Mouse (Mus musculus): ENCODE measurements around the gene She. TPM values are rescaled to one million over a fixed set of nuclear protein-coding genes. Genes with fewer than 3 reads are reported as not detected.

She gene
- polyA plus RNA-seq, 1 experiment from 2014 or later, result 11.2 TPM

GRCm38 (mm10) chr3:89857353-89857752 is 26.2 kb downstream of the She start:
- peak; percentile 67 for TF ChIP-seq CTCF (IDR thresholded peaks at IDR 0.05)
- TF ChIP-seq EP300 (IDR thresholded peaks at IDR 0.05), result no peak
- H3K27me3 ChIP-seq (replicated peaks; ENCODE audit: insufficient read depth, low read length), result no peaks in the 10 kb centered on the region
- no peak overlapping the region for H3K27ac ChIP-seq (ENCODE audit: low read length)
- 0 out of 2 replicates have a peak, but pooled peaks cover 5% of the 10 kb centered on the region for H3K36me3 ChIP-seq (ENCODE audit: insufficient read depth, low read length)
- no peak for DNase-seq (ENCODE audit: low spot score)
- no peaks in the 10 kb centered on the region for H3K9me3 ChIP-seq (ENCODE audit: low read length)
- 85% methylated on average over 3 of the region's 3 CpGs for WGBS
- H3K4me1 ChIP-seq (ENCODE audit: insufficient read depth, low read depth, low read length), result no peaks in the 10 kb centered on the region
- no peak for ATAC-seq
- no peak overlapping the region for H3K9ac ChIP-seq (replicated peaks; ENCODE audit: low read depth)
- H3K4me3 ChIP-seq (ENCODE audit: low read depth, low read length), result no peak overlapping the region
- H3K4me2 ChIP-seq (replicated peaks; ENCODE audit: low read depth, low read length), result no peak overlapping the region

GRCm38 (mm10) chr3:89858123-89858522 is 27.0 kb downstream of the She start:
- H3K4me1 ChIP-seq (ENCODE audit: insufficient read depth, low read depth, low read length), result no peaks in the 10 kb centered on the region
- no peak overlapping the region for H3K4me3 ChIP-seq (ENCODE audit: low read depth, low read length)
- DNase-seq (ENCODE audit: low spot score) (peak; percentile 81), ATAC-seq (no peak)
- H3K27me3 ChIP-seq (replicated peaks; ENCODE audit: insufficient read depth, low read length), result no peaks in the 10 kb centered on the region
- 0 out of 2 replicates have a peak, but pooled peaks cover 5% of the 10 kb centered on the region for H3K36me3 ChIP-seq (ENCODE audit: insufficient read depth, low read length)
- TF ChIP-seq EP300 (IDR thresholded peaks at IDR 0.05), result no peak
- TF ChIP-seq CTCF (IDR thresholded peaks at IDR 0.05), result peak; percentile 89
- 8% methylated on average over 4 of the region's 4 CpGs for WGBS
- no peak overlapping the region for H3K4me2 ChIP-seq (replicated peaks; ENCODE audit: low read depth, low read length)
- no peak overlapping the region for H3K27ac ChIP-seq (ENCODE audit: low read length)
- no peak overlapping the region for H3K9ac ChIP-seq (replicated peaks; ENCODE audit: low read depth)
- no peaks in the 10 kb centered on the region for H3K9me3 ChIP-seq (ENCODE audit: low read length)

- DNase-seq (ENCODE audit: low spot score) (no peak), ATAC-seq (no peak)
- Histone ChIP-seq H3K4me3 (ENCODE audit: low read depth, low read length) (no peak overlapping the region), H3K4me2 (replicated peaks; ENCODE audit: low read depth, low read length) (no peak overlapping the region), H3K27ac (ENCODE audit: low read length) (no peak overlapping the region), H3K4me1 (ENCODE audit: insufficient read depth, low read depth, low read length) (no peaks in the 10 kb centered on the region), H3K36me3 (ENCODE audit: insufficient read depth, low read length) (0 out of 2 replicates have a peak, but pooled peaks cover 5% of the 10 kb centered on the region), H3K9me3 (ENCODE audit: low read length) (no peaks in the 10 kb centered on the region), H3K27me3 (replicated peaks; ENCODE audit: insufficient read depth, low read length) (no peaks in the 10 kb centered on the region), H3K9ac (replicated peaks; ENCODE audit: low read depth) (no peak overlapping the region)
- 65% methylated on average over 8 of the region's 8 CpGs for WGBS
- TF ChIP-seq CTCF (IDR thresholded peaks at IDR 0.05) (no peak), EP300 (IDR thresholded peaks at IDR 0.05) (no peak)
These were observed 27.7 kb downstream of the She start for GRCm38 (mm10) chr3:89858888-89859287.

GRCm38 (mm10) chr3:89859936-89860335 is 28.8 kb downstream of the She start:
- H3K36me3 ChIP-seq (ENCODE audit: insufficient read depth, low read length), result no peaks in the 10 kb centered on the region
- no peaks in the 10 kb centered on the region for H3K27me3 ChIP-seq (replicated peaks; ENCODE audit: insufficient read depth, low read length)
- peaks cover under 1% of the 10 kb centered on the region for H3K4me1 ChIP-seq (ENCODE audit: insufficient read depth, low read depth, low read length)
- TF ChIP-seq EP300 (IDR thresholded peaks at IDR 0.05) (no peak), CTCF (IDR thresholded peaks at IDR 0.05) (peak; percentile 3; the same call in 1 of the 2 replicates)
- H3K9ac ChIP-seq (replicated peaks; ENCODE audit: low read depth), result no peak overlapping the region
- no peaks in the 10 kb centered on the region for H3K9me3 ChIP-seq (ENCODE audit: low read length)
- no peak overlapping the region for H3K4me2 ChIP-seq (replicated peaks; ENCODE audit: low read depth, low read length)
- DNase-seq (ENCODE audit: low spot score) (no peak), ATAC-seq (no peak)
- no peak overlapping the region for H3K27ac ChIP-seq (ENCODE audit: low read length)
- no peak overlapping the region for H3K4me3 ChIP-seq (ENCODE audit: low read depth, low read length)
- 54% methylated on average over 3 of the region's 3 CpGs for WGBS

GRCm38 (mm10) chr3:89860343-89860742 is 29.2 kb downstream of the She start:
- Histone ChIP-seq H3K4me2 (replicated peaks; ENCODE audit: low read depth, low read length) (no peak overlapping the region), H3K27ac (ENCODE audit: low read length) (no peak overlapping the region), H3K4me1 (ENCODE audit: insufficient read depth, low read depth, low read length) (peaks cover 3% of the 10 kb centered on the region), H3K4me3 (ENCODE audit: low read depth, low read length) (no peak overlapping the region), H3K36me3 (ENCODE audit: insufficient read depth, low read length) (no peaks in the 10 kb centered on the region), H3K9ac (replicated peaks; ENCODE audit: low read depth) (no peak overlapping the region), H3K9me3 (ENCODE audit: low read length) (no peaks in the 10 kb centered on the region), H3K27me3 (replicated peaks; ENCODE audit: insufficient read depth, low read length) (no peaks in the 10 kb centered on the region)
- DNase-seq (ENCODE audit: low spot score) (no peak), ATAC-seq (no peak)
- no peak for TF ChIP-seq EP300 (IDR thresholded peaks at IDR 0.05)
- no peak for TF ChIP-seq CTCF (IDR thresholded peaks at IDR 0.05)
- WGBS, result 70% methylated on average over 3 of the region's 3 CpGs

GRCm38 (mm10) chr3:89861070-89861469 is 29.9 kb downstream of the She start:
- H3K9ac ChIP-seq (replicated peaks; ENCODE audit: low read depth), result no peak overlapping the region
- H3K4me1 ChIP-seq (ENCODE audit: insufficient read depth, low read depth, low read length), result peaks cover 3% of the 10 kb centered on the region
- H3K27ac ChIP-seq (ENCODE audit: low read length), result peak overlapping the region; percentile 38; the same call in 1 of the 2 replicates
- peak; percentile 47; the same call in 1 of the 2 replicates for TF ChIP-seq EP300 (IDR thresholded peaks at IDR 0.05)
- no peak for TF ChIP-seq CTCF (IDR thresholded peaks at IDR 0.05)
- H3K27me3 ChIP-seq (replicated peaks; ENCODE audit: insufficient read depth, low read length), result no peaks in the 10 kb centered on the region
- H3K4me2 ChIP-seq (replicated peaks; ENCODE audit: low read depth, low read length), result no peak overlapping the region
- peak; percentile 95 for DNase-seq (ENCODE audit: low spot score)
- no peaks in the 10 kb centered on the region for H3K9me3 ChIP-seq (ENCODE audit: low read length)
- WGBS, result 24% methylated on average over 4 of the region's 4 CpGs
- no peak overlapping the region for H3K4me3 ChIP-seq (ENCODE audit: low read depth, low read length)
- ATAC-seq, result peak; percentile 94
- H3K36me3 ChIP-seq (ENCODE audit: insufficient read depth, low read length), result no peaks in the 10 kb centered on the region
